Mouse (Mus musculus) ES-E14 (cell line): ENCODE results near the gene Ascc1.

Experiments used
- HCFC1 ChIP-seq: IDR thresholded peaks from 2 replicates; pipeline ENCODE4 v1.6.1; 2012; ENCODE audit warnings: low read length, inconsistent platforms, borderline replicate concordance; ENCODE audit not compliant: insufficient read depth
- MAFK ChIP-seq: IDR thresholded peaks from 2 replicates; pipeline ENCODE4 v1.6.1; 2014; ENCODE audit warnings: mild to moderate bottlenecking, low read depth, low read length, inconsistent platforms; ENCODE audit not compliant: insufficient read depth
- ZNF384 ChIP-seq: IDR thresholded peaks from 2 replicates; pipeline ENCODE4 v1.6.1; 2012; ENCODE audit warnings: low read depth, low read length, inconsistent platforms

DNA sequence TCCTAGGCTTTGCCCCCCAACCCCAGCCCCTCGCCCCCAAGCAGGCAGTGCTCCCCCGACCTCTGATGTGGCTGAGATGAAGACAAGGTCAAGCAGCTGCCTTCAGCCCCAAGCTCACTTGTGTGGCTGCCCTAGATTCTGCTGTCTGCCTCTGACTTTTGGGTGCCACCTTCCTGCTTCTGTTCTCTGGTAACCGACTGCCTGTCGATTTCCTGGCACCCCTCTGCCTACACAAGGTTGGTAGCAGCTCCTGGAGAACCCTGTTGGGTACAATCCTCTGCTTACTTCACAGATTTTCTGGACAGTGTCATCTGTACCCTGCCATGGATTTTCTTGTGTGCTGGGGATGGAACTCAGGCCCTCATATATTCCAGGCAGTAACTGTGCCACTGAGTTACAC is 21.3 kb upstream of the Ascc1 start:
- TF ChIP-seq MAFK (no peak), ZNF384 (no peak), HCFC1 (no peak)
